In the genomic region with DNA sequence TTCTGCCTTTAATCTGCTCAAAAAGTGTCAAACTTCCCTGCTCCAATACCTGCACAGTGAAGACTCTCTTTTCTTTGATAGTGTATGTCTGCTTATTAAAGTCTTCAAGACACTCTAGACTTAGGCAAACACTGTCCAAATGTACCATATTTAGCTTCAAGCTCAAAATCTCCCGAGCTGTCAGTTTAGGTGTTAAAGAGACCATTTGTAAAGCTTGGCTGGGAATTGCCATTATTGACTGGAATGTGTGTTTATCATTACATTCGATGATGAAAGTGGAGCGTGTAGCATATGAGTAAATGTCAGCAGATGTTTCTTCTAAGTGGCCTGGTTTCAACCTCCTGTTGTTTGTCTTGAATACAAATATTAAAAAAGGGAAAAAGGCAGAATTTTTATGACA, we compare ENCODE assay signal across 19 mouse cellular contexts.
DNase-seq lines count a peak whose midpoint lies in the region; ATAC-seq and TF ChIP-seq lines count a peak whose summit lies in the region.
"Had no signal": no experiment of that assay in that cellular context is flagged by ENCODE, and none has a peak within 500 bp of the region (broad histone marks: within the 10 kb centered on the region; RNA-seq: fewer than 3 reads in every experiment).

No protein-coding gene starts in this region.

- no peaks in the 10 kb centered on the region for H3K36me3 ChIP-seq in forebrain, embryonic 14.5 days (ENCODE audit: control insufficient read depth, insufficient read depth, low read length)
- H3K36me3 ChIP-seq in forebrain, embryonic 12.5 days (replicated peaks) = no peaks in the 10 kb centered on the region
- H3K36me3 ChIP-seq in forebrain, postnatal 0 days (ENCODE audit: insufficient read depth) = no peaks in the 10 kb centered on the region
- H3K36me3 ChIP-seq: embryonic facial prominence, embryonic 10.5 days; heart, embryonic 12.5 days; hindbrain, embryonic 10.5 days; intestine, embryonic 15.5 days had no signal

- H3K4me2 ChIP-seq in forebrain, embryonic 14.5 days (ENCODE audit: low read length) = no peak overlapping the region
- H3K4me2 ChIP-seq in forebrain, embryonic 12.5 days = no peak overlapping the region
- H3K4me2 ChIP-seq in forebrain, postnatal 0 days (ENCODE audit: low read depth) = no peak overlapping the region
- H3K4me2 ChIP-seq: heart, embryonic 12.5 days; hindbrain, embryonic 14.5 days; intestine, embryonic 15.5 days had no signal

- peak; percentile 84 for ATAC-seq in forebrain, embryonic 14.5 days
- ATAC-seq in forebrain, embryonic 12.5 days (ENCODE audit: low FRiP score) = no peak
- peak; percentile 66 for ATAC-seq in forebrain, postnatal 0 days
- ATAC-seq: intestine, embryonic 15.5 days; Patski had no signal

- peak overlapping the region; percentile 67; the same call in 1 of the 2 replicates for H3K27ac ChIP-seq in forebrain, embryonic 14.5 days (ENCODE audit: low read depth, low read length)
- H3K27ac ChIP-seq in forebrain, embryonic 12.5 days = no peak overlapping the region
- peak overlapping the region; percentile 41 for H3K27ac ChIP-seq in forebrain, postnatal 0 days (ENCODE audit: low read depth, low read length)
- H3K27ac ChIP-seq: embryonic facial prominence, embryonic 10.5 days; hindbrain, embryonic 10.5 days; hindbrain, embryonic 14.5 days; intestine, embryonic 15.5 days had no signal

- H3K9ac ChIP-seq in forebrain, embryonic 14.5 days (ENCODE audit: low read length) = no peak overlapping the region
- H3K9ac ChIP-seq in forebrain, embryonic 12.5 days = no peak overlapping the region
- H3K9ac ChIP-seq in forebrain, postnatal 0 days = no peak overlapping the region
- H3K9ac ChIP-seq: heart, embryonic 12.5 days; hindbrain, embryonic 14.5 days; intestine, embryonic 15.5 days had no signal

- peak; percentile 87 for DNase-seq in forebrain, embryonic 14.5 days (ENCODE audit: low spot score)
- DNase-seq in layer of hippocampus, adult 9-10 months (ENCODE audit: low spot score) = peak; percentile 50
- DNase-seq in layer of hippocampus, postnatal 25 days (ENCODE audit: extremely low spot score in 1 of 2, low spot score in 1 of 2) = no peak
- DNase-seq in brain, adult 2 months (ENCODE audit: low read depth, low spot score) = peak; percentile 47
- peak; percentile 75 for DNase-seq in forebrain, postnatal 0 days
- no peak for DNase-seq in adrenal gland, postnatal 4 days (ENCODE audit: low spot score in 2 of 2)
- DNase-seq in T-cell, adult 2 months (ENCODE audit: low spot score) = no peak
- DNase-seq: adrenal gland, adult 2 months; adrenal gland, postnatal 25 days; cerebellum, adult 18-20 months; cerebellum, postnatal 10 days; gastrocnemius, postnatal 14 days had no signal

- no peak for TF ChIP-seq CTCF in forebrain, postnatal 0 days (IDR thresholded peaks at IDR 0.05; ENCODE audit: low read depth)

- WGBS in forebrain, embryonic 14.5 days = 49% methylated on average over 3 of the region's 3 CpGs
- WGBS in forebrain, embryonic 12.5 days = 64% methylated on average over 3 of the region's 3 CpGs
- WGBS in forebrain, postnatal 0 days = 36% methylated on average over 3 of the region's 3 CpGs

- no peaks in the 10 kb centered on the region for H3K27me3 ChIP-seq in forebrain, embryonic 14.5 days (replicated peaks; ENCODE audit: control insufficient read depth, insufficient read depth, low read length)
- H3K27me3 ChIP-seq in forebrain, embryonic 12.5 days = no peaks in the 10 kb centered on the region
- H3K27me3 ChIP-seq in forebrain, postnatal 0 days (ENCODE audit: insufficient read depth, low read length) = no peaks in the 10 kb centered on the region
- H3K27me3 ChIP-seq: heart, embryonic 12.5 days; intestine, embryonic 15.5 days had no signal

- H3K9me3 ChIP-seq in forebrain, embryonic 14.5 days (replicated peaks; ENCODE audit: control insufficient read depth, low read length) = no peaks in the 10 kb centered on the region
- H3K9me3 ChIP-seq in forebrain, embryonic 12.5 days = no peaks in the 10 kb centered on the region
- H3K9me3 ChIP-seq in forebrain, postnatal 0 days (ENCODE audit: low read length) = no peaks in the 10 kb centered on the region
- H3K9me3 ChIP-seq: embryonic facial prominence, embryonic 10.5 days; heart, embryonic 12.5 days; hindbrain, embryonic 10.5 days; intestine, embryonic 15.5 days had no signal

- no peak overlapping the region for H3K4me3 ChIP-seq in forebrain, embryonic 14.5 days (ENCODE audit: low read depth, low read length)
- no peak overlapping the region for H3K4me3 ChIP-seq in forebrain, embryonic 12.5 days (replicated peaks)
- H3K4me3 ChIP-seq in forebrain, postnatal 0 days (ENCODE audit: low read depth, low read length) = no peak overlapping the region
- H3K4me3 ChIP-seq: embryonic facial prominence, embryonic 10.5 days; heart, embryonic 12.5 days; hindbrain, embryonic 10.5 days; intestine, embryonic 15.5 days had no signal

- peaks cover 6% of the 10 kb centered on the region; the same call in 1 of the 2 replicates for H3K4me1 ChIP-seq in forebrain, embryonic 14.5 days (ENCODE audit: control insufficient read depth, insufficient read depth, low read length)
- no peaks in the 10 kb centered on the region for H3K4me1 ChIP-seq in forebrain, embryonic 12.5 days
- H3K4me1 ChIP-seq in forebrain, postnatal 0 days (ENCODE audit: insufficient read depth) = peaks cover 8% of the 10 kb centered on the region; the same call in 1 of the 2 replicates
- H3K4me1 ChIP-seq: embryonic facial prominence, embryonic 10.5 days; heart, embryonic 12.5 days; hindbrain, embryonic 10.5 days; intestine, embryonic 15.5 days had no signal

Comparison
In these comparisons a context has a peak if more than half of its experiments do, and no peak if none do; other contexts are left out.
1. DNase-seq: peak in forebrain, embryonic 14.5 days (single experiment), layer of hippocampus, adult 9-10 months (single experiment), brain, adult 2 months (single experiment) and forebrain, postnatal 0 days (single experiment); none in layer of hippocampus, postnatal 25 days (0 of 2), adrenal gland, postnatal 4 days (0 of 2) and T-cell, adult 2 months (single experiment).